Mouse (Mus musculus) adipose tissue, adult 10 weeks (tissue): ENCODE measurements around the gene Chd9. TPM values are rescaled to one million over a fixed set of nuclear protein-coding genes. Genes with fewer than 3 reads are reported as not detected.

Source experiments
- polyA plus RNA-seq: library from polyadenylated mRNA; stranded (reverse); fragments of 350-450 nt; fragmentation: Illumina TruSeq; extraction: RNeasy Lipid Tissue Mini Kit (QIAGEN cat#74804); gene quantifications from one replicate; pipeline ENCODE4 v1.2.3, GENCODE M21; 2014; ENCODE audit warnings: low read depth, low replicate concordance

Chd9 gene
- polyA plus RNA-seq: 6,305 TPM

GRCm38 (mm10) chr8:90828181-90828986 lies at the start of gene Chd9:
Gene Chd9 (plus strand): TSS chr8:90828352.

DNA sequence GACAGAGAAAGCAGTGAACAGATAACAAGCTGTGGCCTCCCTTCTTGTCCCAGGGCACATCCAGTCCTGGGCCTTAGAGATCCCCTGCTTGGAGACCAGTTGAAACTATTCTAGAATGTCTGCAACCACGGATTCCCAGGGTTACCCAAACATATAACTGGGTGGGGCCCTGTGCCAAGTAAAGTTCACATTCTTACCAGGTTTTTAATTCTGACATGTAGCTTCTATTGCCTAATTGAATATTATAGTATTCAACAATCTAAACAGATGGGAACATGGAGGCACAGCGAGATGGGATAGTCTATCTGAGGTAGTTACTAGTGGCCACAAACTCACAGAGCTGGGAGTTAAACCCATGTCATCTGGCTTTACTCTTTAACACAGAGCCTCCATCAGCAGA lies 10.9 kb upstream of the Chd9 start, which contains the start of gene Gm19935:
Gene Gm19935 (minus strand): TSS at position 101 of the 400 bp plus-strand sequence.

DNA sequence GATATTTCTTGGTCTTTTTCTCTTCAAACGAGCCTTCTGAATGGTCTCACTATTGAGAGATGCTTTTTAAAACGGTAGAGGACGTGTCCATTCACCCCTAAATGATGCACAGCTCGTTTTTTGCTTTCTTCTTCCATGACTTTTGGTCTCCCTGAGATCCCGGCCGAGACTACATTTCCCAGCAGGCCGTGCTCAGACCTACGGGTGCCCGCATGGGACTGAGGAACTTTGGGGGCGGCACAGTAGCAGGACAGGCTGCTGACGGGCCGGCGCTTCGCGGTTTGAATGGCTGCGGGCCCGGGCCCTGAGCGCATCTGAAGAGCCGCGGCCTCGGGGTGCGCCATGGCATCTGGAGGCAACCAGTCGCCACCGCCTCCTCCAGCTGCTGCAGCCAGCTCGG lies 241.7 kb downstream of the Chd9 start, which contains the start of gene Rbl2:
Gene Rbl2 (plus strand): TSS at position 224 of the 400 bp plus-strand sequence.

Other genes starting within 250 kb of the Chd9 start
- gene Gm19935, start 11.0 kb upstream of the Chd9 start, polyA plus RNA-seq: 10.6 TPM
- 42.6 TPM for gene Rbl2, start 241.7 kb downstream of the Chd9 start, polyA plus RNA-seq